Mouse (Mus musculus) myocyte (in vitro differentiated cells): Measurements from ENCODE around the gene Rbm20. TPM values are rescaled to one million over a fixed set of nuclear protein-coding genes. Genes with fewer than 3 reads are reported as not detected.

ENCODE experiments used
- H3K27me3 ChIP-seq: one replicate; pipeline ENCODE4 v1.6.1; 2011; ENCODE audit not compliant: control insufficient read depth, insufficient read depth, insufficient read length
- H3K36me3 ChIP-seq: one replicate; pipeline ENCODE4 v1.6.1; 2011; ENCODE audit not compliant: control insufficient read depth, insufficient read depth
- H3K4me2 ChIP-seq: one replicate; pipeline ENCODE4 v1.6.1; 2011; ENCODE audit warnings: low read depth, control low read depth
- H3K4me3 ChIP-seq: one replicate; pipeline ENCODE4 v1.5.1; 2011; ENCODE audit warnings: mild to moderate bottlenecking, control low read depth, moderate library complexity
- H3K79me2 ChIP-seq: one replicate; pipeline ENCODE4 v1.6.1; 2011; ENCODE audit not compliant: control insufficient read depth, insufficient read depth
- H3ac ChIP-seq: one replicate; pipeline ENCODE4 v1.6.1; 2011; ENCODE audit not compliant: control insufficient read depth, insufficient read length
- CEBPB ChIP-seq: IDR thresholded peaks from 2 replicates; pipeline ENCODE4 v1.6.1; 2011; ENCODE audit warnings: mild to moderate bottlenecking, moderate library complexity; ENCODE audit not compliant: poor library complexity, insufficient read depth, severe bottlenecking
- E2F4 ChIP-seq: IDR thresholded peaks from one replicate; pipeline ENCODE4 v1.6.1; 2011; ENCODE audit warnings: mild to moderate bottlenecking, control low read depth, moderate library complexity; ENCODE audit not compliant: insufficient read depth
- MAX ChIP-seq: IDR thresholded peaks from one replicate; pipeline ENCODE4 v1.6.1; 2011; ENCODE audit warnings: low read depth, mild to moderate bottlenecking, control low read depth
- MYOD1 ChIP-seq, 3 experiments: IDR thresholded peaks; one replicate each; pipeline ENCODE4 v1.6.1; 2011; ENCODE audit warnings: control low read depth in 2 of 3, low read depth in 2 of 3, mild to moderate bottlenecking in 2 of 3, moderate library complexity in 1 of 3; ENCODE audit not compliant: insufficient read length in 2 of 3, control insufficient read depth in 1 of 3
- MYOG ChIP-seq, 3 experiments: IDR thresholded peaks; one replicate each; pipeline ENCODE4 v1.6.1; 2011; ENCODE audit warnings: control low read depth in 2 of 3, low read depth in 2 of 3, mild to moderate bottlenecking in 2 of 3; ENCODE audit not compliant: insufficient read length in 2 of 3, control insufficient read depth in 1 of 3, insufficient read depth in 1 of 3
- POLR2A ChIP-seq: IDR thresholded peaks from one replicate; pipeline ENCODE4 v1.6.1; 2011; ENCODE audit warnings: low read depth, mild to moderate bottlenecking, control low read depth, moderate library complexity; ENCODE audit not compliant: insufficient read length
- POLR2AphosphoS2 ChIP-seq: IDR thresholded peaks from one replicate; pipeline ENCODE4 v1.6.1; 2011; ENCODE audit warnings: low read depth, control low read depth; ENCODE audit not compliant: insufficient read length
- REST ChIP-seq: IDR thresholded peaks from one replicate; pipeline ENCODE4 v1.6.1; 2011; ENCODE audit warnings: mild to moderate bottlenecking, control low read depth, moderate library complexity; ENCODE audit not compliant: insufficient read depth, insufficient read length
- SRF ChIP-seq: IDR thresholded peaks from one replicate; pipeline ENCODE4 v1.6.1; 2011; ENCODE audit warnings: low read depth; ENCODE audit not compliant: control insufficient read depth, insufficient read length
- TCF12 ChIP-seq: IDR thresholded peaks from one replicate; pipeline ENCODE4 v1.6.1; 2011; ENCODE audit warnings: mild to moderate bottlenecking, control low read depth; ENCODE audit not compliant: poor library complexity, insufficient read depth, severe bottlenecking
- TCF3 ChIP-seq: IDR thresholded peaks from one replicate; pipeline ENCODE4 v1.6.1; 2011; ENCODE audit warnings: low read depth, control low read depth; ENCODE audit not compliant: insufficient read length
- USF1 ChIP-seq: IDR thresholded peaks from one replicate; pipeline ENCODE4 v1.6.1; 2011; ENCODE audit warnings: low read depth, mild to moderate bottlenecking, control low read depth, moderate library complexity
- polyA plus RNA-seq: library from polyadenylated mRNA; unstranded; fragments of >200 nt; fragmentation: generic; extraction: Trizol; gene quantifications from one replicate; pipeline ENCODE4 v1.2.1, GENCODE M21; 2012; ENCODE audit warnings: missing spikeins

Rbm20 gene
- polyA plus RNA-seq, 1 experiment, result 35.4 TPM

DNA sequence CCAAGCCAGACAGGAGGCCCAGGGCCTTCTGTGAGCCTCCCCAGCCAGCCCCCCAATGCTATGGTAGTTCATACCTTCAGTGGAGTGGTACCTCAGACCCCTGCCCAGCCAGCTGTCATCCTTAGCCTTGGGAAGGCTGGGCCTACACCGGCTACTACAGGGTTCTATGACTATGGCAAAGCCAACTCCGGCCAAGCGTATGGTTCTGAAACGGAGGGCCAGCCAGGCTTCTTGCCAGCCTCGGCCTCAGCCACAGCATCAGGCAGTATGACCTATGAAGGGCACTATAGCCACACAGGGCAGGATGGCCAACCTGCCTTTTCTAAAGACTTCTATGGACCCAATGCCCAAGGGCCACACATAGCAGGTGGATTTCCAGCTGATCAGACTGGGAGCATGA, 136.5 kb downstream of the Rbm20 start:
- Histone ChIP-seq H3K4me2 (no peak overlapping the region), H3K4me3 (no peak overlapping the region), H3K36me3 (peaks cover 36% of the 10 kb centered on the region), H3K27me3 (no peaks in the 10 kb centered on the region), H3ac (no peak overlapping the region), H3K79me2 (peaks cover 37% of the 10 kb centered on the region)
- TF ChIP-seq POLR2A, result no peak
- no peak for TF ChIP-seq E2F4
- TF ChIP-seq USF1, result no peak
- TF ChIP-seq TCF12, result no peak
- TF ChIP-seq MAX, result no peak
- TF ChIP-seq MYOG (IDR thresholded peaks at IDR 0.05; ENCODE audit: control insufficient read depth in 1 of 3, insufficient read depth in 1 of 3, insufficient read length in 2 of 3, low read depth in 2 of 3), result no peak
- no peak for TF ChIP-seq CEBPB
- TF ChIP-seq REST, result no peak
- TF ChIP-seq SRF, result no peak

DNA sequence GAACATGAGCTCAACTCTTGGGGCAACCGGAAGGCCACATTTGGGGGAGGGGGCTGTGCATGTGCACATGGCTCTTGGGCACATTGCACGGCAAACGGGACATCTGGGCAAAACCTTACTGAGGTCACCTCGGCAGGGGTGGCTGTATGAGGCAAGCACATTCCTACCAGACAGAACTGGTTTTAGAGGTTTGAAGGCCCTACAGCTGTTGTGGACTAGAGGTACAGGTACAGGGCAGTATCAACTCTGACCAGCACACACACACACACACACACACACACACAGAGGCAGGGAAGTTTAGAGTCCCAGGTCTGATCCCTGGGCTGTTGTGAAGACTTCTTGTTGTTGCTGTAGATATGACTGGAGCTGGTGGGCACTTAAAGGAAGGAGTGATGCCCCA, 138.6 kb downstream of the Rbm20 start:
- H3K36me3 ChIP-seq, result peaks cover 47% of the 10 kb centered on the region
- H3K79me2 ChIP-seq, result peaks cover 18% of the 10 kb centered on the region
- H3ac ChIP-seq, result no peak overlapping the region

DNA sequence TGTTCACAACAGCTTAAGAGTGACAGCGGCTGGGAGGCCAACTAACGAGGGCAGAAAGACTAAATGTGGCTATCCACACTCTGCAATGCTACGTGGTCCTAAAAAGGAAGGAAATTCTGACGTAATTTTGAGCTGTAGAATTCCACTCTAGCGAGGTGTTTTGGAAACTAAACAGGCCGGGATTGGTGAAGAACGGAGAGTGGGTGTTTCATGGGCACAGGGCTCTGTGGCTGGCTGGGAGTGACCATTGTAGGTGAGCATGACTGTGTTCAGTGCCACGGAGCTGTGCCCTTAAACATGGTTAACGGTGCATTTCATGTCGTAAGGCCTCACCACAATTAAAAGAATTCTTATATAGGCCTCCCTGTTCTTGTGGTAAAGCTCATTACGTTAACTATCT, 139.1 kb downstream of the Rbm20 start:
- no peak for TF ChIP-seq REST
- no peak for TF ChIP-seq CEBPB
- no peak for TF ChIP-seq MYOD1 (IDR thresholded peaks at IDR 0.05; ENCODE audit: control insufficient read depth in 1 of 3, insufficient read length in 2 of 3, low read depth in 2 of 3)
- no peak for TF ChIP-seq POLR2A
- no peak for TF ChIP-seq E2F4
- TF ChIP-seq SRF, result no peak
- no peak for TF ChIP-seq USF1
- no peak for TF ChIP-seq MYOG (IDR thresholded peaks at IDR 0.05; ENCODE audit: control insufficient read depth in 1 of 3, insufficient read depth in 1 of 3, insufficient read length in 2 of 3, low read depth in 2 of 3)
- TF ChIP-seq MAX, result no peak
- TF ChIP-seq TCF3, result no peak
- no peak for TF ChIP-seq TCF12
- TF ChIP-seq POLR2AphosphoS2, result no peak
- Histone ChIP-seq H3K36me3 (peaks cover 51% of the 10 kb centered on the region), H3ac (no peak overlapping the region)

More for the DNA sequence above, 138.6 kb downstream of the Rbm20 start:
- Histone ChIP-seq H3K4me2 (no peak overlapping the region), H3K27me3 (no peaks in the 10 kb centered on the region), H3K4me3 (no peak overlapping the region)
- TF ChIP-seq MAX (no peak), SRF (no peak), USF1 (no peak), TCF3 (no peak), CEBPB (no peak), TCF12 (no peak), MYOG (IDR thresholded peaks at IDR 0.05; ENCODE audit: control insufficient read depth in 1 of 3, insufficient read depth in 1 of 3, insufficient read length in 2 of 3, low read depth in 2 of 3) (no peak), POLR2AphosphoS2 (no peak), REST (no peak), MYOD1 (IDR thresholded peaks at IDR 0.05; ENCODE audit: control insufficient read depth in 1 of 3, insufficient read length in 2 of 3, low read depth in 2 of 3) (no peak), E2F4 (no peak)

DNA sequence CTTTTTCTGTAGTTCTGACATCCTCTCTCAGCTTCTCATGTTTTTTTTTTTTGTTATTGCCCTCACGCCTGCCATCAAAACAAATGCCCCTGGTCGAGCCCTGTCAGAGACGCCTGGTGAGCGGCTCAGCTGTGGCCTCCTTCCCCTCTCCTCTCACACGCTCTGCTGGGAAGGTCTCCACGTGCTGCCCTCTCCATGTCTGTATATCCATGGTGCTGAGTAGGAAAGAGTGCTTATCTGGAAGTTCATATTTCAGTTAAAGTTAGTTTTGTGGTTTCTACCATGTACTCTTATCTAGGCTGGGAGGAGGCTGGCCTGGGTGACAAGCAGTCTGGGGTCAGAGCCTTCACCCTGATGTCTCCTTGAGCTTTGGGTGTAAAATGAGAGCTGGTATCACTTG, 142.2 kb downstream of the Rbm20 start:
- Histone ChIP-seq H3ac (no peak overlapping the region), H3K79me2 (no peaks in the 10 kb centered on the region), H3K27me3 (no peaks in the 10 kb centered on the region), H3K4me3 (no peak overlapping the region), H3K4me2 (no peak overlapping the region), H3K36me3 (peaks cover 61% of the 10 kb centered on the region)
- no peak for TF ChIP-seq REST
- TF ChIP-seq TCF12, result no peak
- TF ChIP-seq MYOD1 (IDR thresholded peaks at IDR 0.05; ENCODE audit: control insufficient read depth in 1 of 3, insufficient read length in 2 of 3, low read depth in 2 of 3), result no peak
- no peak for TF ChIP-seq TCF3
- no peak for TF ChIP-seq CEBPB
- TF ChIP-seq POLR2A, result no peak

More for the DNA sequence above, 139.1 kb downstream of the Rbm20 start:
- Histone ChIP-seq H3K79me2 (peaks cover 12% of the 10 kb centered on the region), H3K4me2 (no peak overlapping the region), H3K4me3 (no peak overlapping the region), H3K27me3 (no peaks in the 10 kb centered on the region)

DNA sequence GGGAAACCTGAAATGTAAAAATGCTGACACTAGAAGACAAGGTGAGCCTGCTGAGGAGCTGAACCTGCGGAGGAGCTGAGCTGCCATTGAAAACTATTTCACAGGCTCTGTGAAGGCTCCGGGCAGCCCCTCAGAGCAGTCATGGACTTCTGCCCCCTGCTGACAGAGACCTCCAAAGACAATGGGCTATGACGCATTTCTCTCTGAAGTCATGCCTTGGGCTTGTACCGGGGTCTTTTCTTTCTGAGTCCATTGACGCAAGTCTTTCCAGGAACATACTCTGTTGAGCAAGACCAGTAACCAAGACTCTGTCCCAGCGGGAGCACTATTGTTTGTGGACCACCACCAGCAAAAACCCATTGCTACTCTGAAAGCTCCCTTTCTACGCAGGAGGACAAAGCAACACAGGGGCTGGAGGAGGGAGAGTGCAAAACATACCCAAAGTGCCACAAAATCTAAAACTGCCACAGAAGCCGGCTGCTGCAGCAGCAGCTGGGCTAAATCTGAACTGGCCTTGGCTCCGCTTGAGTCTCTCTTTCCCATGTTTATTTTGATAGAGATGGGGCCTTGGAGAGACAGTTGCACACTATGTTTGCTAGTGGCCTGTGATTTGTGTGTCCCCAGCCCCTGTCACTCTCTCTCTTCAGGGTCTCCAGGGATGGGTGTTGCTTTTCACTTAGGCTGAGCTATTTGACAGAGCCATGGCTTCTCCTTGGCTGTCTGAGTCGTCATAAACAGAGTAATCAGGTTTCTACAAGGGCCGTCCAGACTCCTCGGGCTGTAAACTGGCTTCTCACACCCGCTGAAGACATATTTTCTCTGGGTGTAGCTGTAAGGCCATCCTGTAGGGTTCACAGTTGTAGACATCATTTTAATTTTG, 144.4 kb downstream of the Rbm20 start:
- Histone ChIP-seq H3K79me2 (no peaks in the 10 kb centered on the region), H3K4me2 (no peak overlapping the region), H3K4me3 (no peak overlapping the region), H3K27me3 (no peaks in the 10 kb centered on the region), H3ac (no peak overlapping the region), H3K36me3 (peaks cover 59% of the 10 kb centered on the region)
- no peak for TF ChIP-seq SRF
- no peak for TF ChIP-seq MYOD1 (IDR thresholded peaks at IDR 0.05; ENCODE audit: control insufficient read depth in 1 of 3, insufficient read length in 2 of 3, low read depth in 2 of 3)
- TF ChIP-seq CEBPB, result no peak
- TF ChIP-seq POLR2A, result no peak
- TF ChIP-seq TCF3, result no peak
- no peak for TF ChIP-seq POLR2AphosphoS2
- no peak for TF ChIP-seq E2F4
- TF ChIP-seq MAX, result no peak
- no peak for TF ChIP-seq REST
- TF ChIP-seq MYOG (IDR thresholded peaks at IDR 0.05; ENCODE audit: control insufficient read depth in 1 of 3, insufficient read depth in 1 of 3, insufficient read length in 2 of 3, low read depth in 2 of 3), result no peak
- no peak for TF ChIP-seq USF1
- no peak for TF ChIP-seq TCF12
